Mouse (Mus musculus): Measurements from ENCODE around the gene Dnah6.

DNA sequence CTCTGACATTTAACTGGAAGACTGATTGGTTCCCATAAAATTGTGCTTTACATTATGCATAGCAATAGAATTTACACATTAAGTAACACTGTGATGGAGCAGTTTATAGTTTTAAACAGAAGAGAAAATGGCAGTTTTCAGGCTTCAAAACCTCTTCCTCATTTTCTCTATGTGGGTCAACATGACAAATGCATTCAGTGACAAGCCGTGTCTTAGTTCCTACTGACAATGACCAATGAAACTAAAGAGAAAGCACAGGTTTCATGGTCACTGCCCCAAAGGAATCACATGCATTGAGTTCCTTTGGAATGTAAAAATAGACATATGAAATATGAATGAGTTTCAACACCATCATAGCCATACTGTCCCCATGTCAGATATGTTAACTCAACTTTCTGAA, 58.5 kb downstream of the Dnah6 start:
- no peak for TF ChIP-seq CTCF (IDR thresholded peaks at IDR 0.05)
- TF ChIP-seq POLR2A (IDR thresholded peaks at IDR 0.05; ENCODE audit: insufficient read depth, low read depth, low read length): no peak

All from heart, adult 2 months (tissue).